Mouse (Mus musculus) midbrain, embryonic 10.5 days (tissue): Measurements from ENCODE around the gene Nomo1. TPM values are rescaled to one million over a fixed set of nuclear protein-coding genes. Genes with fewer than 3 reads are reported as not detected.
A peak's percentile ranks its signal among the peaks of the same experiment; 100 is the strongest.

Experiments
- DNase-seq: peaks from one replicate; pipeline ENCODE4 v3.0.0-alpha.2; 2017; ENCODE audit warnings: low spot score
- H3K27ac ChIP-seq: fragments of 300-500 bp; sonication (generic); replicated peaks from 2 replicates; pipeline ENCODE4 v1.5.1; 2016; ENCODE audit warnings: mild to moderate bottlenecking
- H3K27me3 ChIP-seq: fragments of 300-500 bp; sonication (generic); 2 replicates; pipeline ENCODE4 v1.6.1; 2016; ENCODE audit warnings: low read depth, mild to moderate bottlenecking; ENCODE audit not compliant: poor library complexity, severe bottlenecking
- H3K36me3 ChIP-seq: fragments of 300-500 bp; sonication (generic); 2 replicates; pipeline ENCODE4 v1.6.1; 2016; ENCODE audit warnings: mild to moderate bottlenecking, moderate library complexity
- H3K4me1 ChIP-seq: fragments of 300-500 bp; sonication (generic); 2 replicates; pipeline ENCODE4 v1.6.1; 2016
- H3K4me3 ChIP-seq: fragments of 300-500 bp; sonication (generic); 2 replicates; pipeline ENCODE4 v1.5.1; 2016; ENCODE audit warnings: mild to moderate bottlenecking, moderate library complexity
- H3K9me3 ChIP-seq: fragments of 300-500 bp; sonication (generic); replicated peaks from 2 replicates; pipeline ENCODE4 v1.6.1; 2016; ENCODE audit warnings: mild to moderate bottlenecking
- WGBS: fragments of 180-500 bp; shearing (Covaris S2); methylation state at CpG from one replicate; pipeline ENCODE4 v1.1.7; 2016; 5-methylcytosine and 5-hydroxymethylcytosine counted together
- polyA plus RNA-seq: library from polyadenylated mRNA; unstranded; fragments of >200 nt; fragmentation: Nextera tagmentation; extraction: Ambion mirVana; gene quantifications from 2 replicates; pipeline ENCODE4 v1.2.1, GENCODE M21; 2016

The Nomo1 gene
- polyA plus RNA-seq, 1 experiment from 2014 or later, result 29.9 TPM

DNA sequence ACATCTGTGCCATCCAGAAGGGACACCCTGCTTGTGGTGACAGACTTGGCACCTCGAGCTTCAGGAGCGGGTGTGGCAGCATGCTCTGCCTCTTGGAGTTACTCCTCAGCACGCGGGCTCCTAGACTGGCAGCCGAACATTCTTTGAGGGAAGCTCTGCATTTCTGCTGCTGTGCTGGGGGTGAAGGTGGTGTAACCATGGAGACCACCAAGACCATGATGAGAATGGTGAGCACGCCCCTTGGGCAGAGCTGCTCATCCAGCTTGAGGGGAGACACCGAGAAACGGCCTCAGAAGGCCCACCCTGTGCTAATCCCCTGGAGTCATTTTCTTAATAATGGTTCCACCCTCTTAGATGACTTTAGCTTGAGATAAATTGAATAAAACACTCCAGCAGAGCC is 59.3 kb downstream of the Nomo1 start:
- DNase-seq, result peak; percentile 55
- 17% methylated on average over 8 of the region's 8 CpGs for WGBS
- peaks cover 77% of the 10 kb centered on the region for H3K27me3 ChIP-seq

DNA sequence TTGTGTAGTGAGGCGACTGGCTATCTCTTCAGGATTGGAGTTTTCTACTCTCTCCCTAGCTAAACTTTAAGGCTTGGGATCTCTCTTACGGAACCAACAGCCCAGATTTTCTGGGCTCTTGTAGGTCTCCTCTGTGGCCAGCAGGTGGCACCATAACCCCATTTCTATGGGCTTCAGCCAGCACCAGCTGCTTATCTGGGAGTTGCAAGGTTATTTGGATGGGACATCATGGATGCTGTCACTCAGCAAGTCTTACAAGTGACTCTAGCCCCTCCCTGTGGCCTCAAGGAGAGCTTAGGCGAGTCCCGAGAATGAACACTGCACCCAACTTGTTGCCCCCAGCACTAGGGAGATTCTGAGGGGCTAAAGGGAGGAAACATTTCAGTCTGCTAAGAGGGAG is 62.6 kb downstream of the Nomo1 start:
- Histone ChIP-seq H3K4me1 (peaks cover 27% of the 10 kb centered on the region), H3K9me3 (no peaks in the 10 kb centered on the region), H3K27me3 (peaks cover 90% of the 10 kb centered on the region), H3K4me3 (no peak overlapping the region), H3K27ac (no peak overlapping the region), H3K36me3 (no peaks in the 10 kb centered on the region)
- peak; percentile 72 for DNase-seq
- WGBS, result 3% methylated on average over 4 of the region's 4 CpGs

More for the DNA sequence above, 59.3 kb downstream of the Nomo1 start:
- Histone ChIP-seq H3K4me3 (peak overlapping the region; percentile 7; the same call in 1 of the 2 replicates), H3K36me3 (no peaks in the 10 kb centered on the region), H3K27ac (no peak overlapping the region), H3K9me3 (peaks cover 12% of the 10 kb centered on the region; the same call in 1 of the 2 replicates), H3K4me1 (peaks cover 18% of the 10 kb centered on the region)

DNA sequence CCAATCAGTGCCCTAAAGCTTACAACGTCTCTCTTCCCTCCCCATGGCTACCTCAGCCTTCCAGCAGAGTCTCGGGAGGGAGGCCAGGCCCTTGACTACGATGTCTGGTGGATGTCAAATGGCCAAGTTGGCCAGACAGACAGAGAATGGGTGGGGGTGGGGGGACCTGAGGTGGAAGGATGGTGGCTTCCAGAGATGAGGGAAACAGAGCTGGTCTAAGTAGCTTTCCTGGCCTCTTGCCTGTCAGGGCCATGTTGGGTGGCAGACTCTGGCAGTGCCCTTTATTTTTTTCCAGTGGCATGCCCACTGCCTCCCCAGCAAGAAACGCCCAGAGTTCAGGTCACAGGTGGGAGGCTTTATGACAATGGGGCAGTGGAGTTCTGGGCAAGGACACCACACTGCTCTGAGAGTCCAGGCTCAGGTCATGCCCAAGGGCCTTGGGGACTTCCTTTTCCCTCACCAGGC is 63.9 kb downstream of the Nomo1 start:
- Histone ChIP-seq H3K4me1 (peaks cover 27% of the 10 kb centered on the region), H3K27me3 (peaks cover 84% of the 10 kb centered on the region), H3K36me3 (no peaks in the 10 kb centered on the region), H3K4me3 (no peak overlapping the region), H3K9me3 (no peaks in the 10 kb centered on the region), H3K27ac (no peak overlapping the region)
- 63% methylated on average over 4 of the region's 4 CpGs for WGBS
- DNase-seq, result no peak

- no peaks in the 10 kb centered on the region for H3K36me3 ChIP-seq
- WGBS, result 85% methylated on average over 19 of the region's 19 CpGs
- no peak for DNase-seq
- H3K9me3 ChIP-seq, result no peaks in the 10 kb centered on the region
- H3K4me1 ChIP-seq, result peaks cover 17% of the 10 kb centered on the region
- H3K4me3 ChIP-seq, result no peak overlapping the region
- H3K27ac ChIP-seq, result no peak overlapping the region
- peaks cover 76% of the 10 kb centered on the region for H3K27me3 ChIP-seq
These were observed 64.9 kb downstream of the Nomo1 start for GRCm38 (mm10) chr7:46098221-46098918.

GRCm38 (mm10) chr7:46098919-46099286 is 65.4 kb downstream of the Nomo1 start:
- Histone ChIP-seq H3K9me3 (no peaks in the 10 kb centered on the region), H3K27me3 (peaks cover 71% of the 10 kb centered on the region), H3K4me3 (no peak overlapping the region), H3K36me3 (no peaks in the 10 kb centered on the region), H3K27ac (no peak overlapping the region), H3K4me1 (peaks cover 12% of the 10 kb centered on the region)
- WGBS, result 93% methylated on average over 19 of the region's 19 CpGs
- DNase-seq, result no peak

DNA sequence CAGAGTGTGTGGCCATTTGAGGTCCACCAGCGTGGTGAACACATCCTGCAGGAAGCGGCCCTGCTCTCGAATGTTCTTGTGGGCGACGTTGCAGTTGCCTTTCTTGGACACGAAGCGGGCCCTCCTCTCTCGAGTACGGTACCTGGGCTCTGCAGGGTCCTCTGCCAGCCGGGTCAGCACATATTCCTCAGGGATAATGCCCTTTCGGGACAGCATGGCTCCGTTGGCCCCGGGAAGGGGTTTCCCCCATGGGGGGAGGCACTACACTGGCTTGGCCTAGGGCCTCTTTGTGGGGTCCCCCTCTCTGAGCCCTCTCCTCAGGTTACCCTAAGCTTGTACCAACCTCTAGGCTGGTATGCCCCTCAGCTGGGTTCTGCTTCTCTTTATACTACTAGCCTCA is 66.2 kb downstream of the Nomo1 start:
- Histone ChIP-seq H3K4me1 (peaks cover 9% of the 10 kb centered on the region; the same call in 1 of the 2 replicates), H3K27me3 (peaks cover 63% of the 10 kb centered on the region), H3K9me3 (no peaks in the 10 kb centered on the region), H3K4me3 (peak overlapping the region; percentile 74; the same call in 1 of the 2 replicates), H3K27ac (no peak overlapping the region), H3K36me3 (no peaks in the 10 kb centered on the region)
- 88% methylated on average over 13 of the region's 13 CpGs for WGBS
- DNase-seq, result no peak

DNA sequence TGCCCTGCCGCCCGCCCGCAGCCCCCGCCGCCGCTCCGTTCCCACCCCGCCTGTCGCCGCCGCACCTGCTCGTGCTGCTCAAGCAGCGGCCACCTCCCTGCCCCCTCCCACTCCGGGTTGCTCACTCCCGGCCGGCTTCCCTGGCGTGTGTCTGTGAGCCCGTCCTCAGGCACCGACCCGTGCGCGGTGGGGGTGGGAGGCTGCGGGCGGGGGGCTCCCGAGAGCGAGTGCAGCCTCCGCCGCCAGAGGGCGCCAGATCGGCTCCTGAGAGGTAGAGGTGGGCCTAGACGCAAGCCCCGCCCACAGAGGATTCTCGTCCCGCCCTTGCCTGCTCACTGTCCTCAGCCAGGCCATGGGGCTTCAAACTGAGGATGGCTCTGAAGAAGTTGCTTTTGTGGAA is 67.1 kb downstream of the Nomo1 start, which contains the start of gene Kcnj11:
Gene Kcnj11 (minus strand): TSS at position 202 of the 400 bp plus-strand sequence.
- peaks cover 54% of the 10 kb centered on the region for H3K27me3 ChIP-seq
- H3K36me3 ChIP-seq, result no peaks in the 10 kb centered on the region
- under 1% methylated on average over 34 of the region's 34 CpGs for WGBS
- peak; percentile 90 for DNase-seq
- H3K4me3 ChIP-seq, result peak within 1 kb of the TSS; percentile 74
- H3K9me3 ChIP-seq, result no peaks in the 10 kb centered on the region
- peak within 1 kb of the TSS; percentile 86 for H3K27ac ChIP-seq
- peaks cover 9% of the 10 kb centered on the region; the same call in 1 of the 2 replicates for H3K4me1 ChIP-seq

DNA sequence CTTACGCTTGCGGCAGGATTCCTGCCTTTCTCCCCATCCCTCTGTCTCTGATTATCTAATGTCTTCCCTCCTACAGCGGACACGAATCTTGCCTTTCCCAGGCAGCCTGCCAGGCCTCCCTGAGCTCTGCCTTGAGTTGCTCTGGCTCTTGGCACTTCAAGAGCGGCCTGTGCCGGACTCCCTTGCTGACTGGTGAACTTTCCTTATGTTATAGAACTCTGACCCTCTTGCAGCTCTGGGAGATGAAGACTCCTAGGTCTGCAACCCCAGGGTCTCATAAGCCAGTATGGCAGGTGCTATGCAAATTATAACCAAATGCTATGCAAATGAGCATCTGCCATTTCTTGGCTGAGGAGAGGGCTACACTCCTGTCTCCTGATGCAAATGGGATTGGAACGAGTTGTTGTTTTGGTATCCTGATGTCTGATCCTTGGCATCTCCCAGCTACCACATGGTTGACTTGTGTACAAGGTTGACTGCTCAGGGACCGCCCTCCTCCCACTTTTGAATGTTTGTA is 69.6 kb downstream of the Nomo1 start:
- no peak overlapping the region for H3K27ac ChIP-seq
- no peak overlapping the region for H3K4me3 ChIP-seq
- H3K36me3 ChIP-seq, result no peaks in the 10 kb centered on the region
- peaks cover 33% of the 10 kb centered on the region for H3K27me3 ChIP-seq
- WGBS, result 78% methylated on average over 8 of the region's 8 CpGs
- DNase-seq, result no peak
- peaks cover 9% of the 10 kb centered on the region; the same call in 1 of the 2 replicates for H3K4me1 ChIP-seq
- H3K9me3 ChIP-seq, result no peaks in the 10 kb centered on the region

DNA sequence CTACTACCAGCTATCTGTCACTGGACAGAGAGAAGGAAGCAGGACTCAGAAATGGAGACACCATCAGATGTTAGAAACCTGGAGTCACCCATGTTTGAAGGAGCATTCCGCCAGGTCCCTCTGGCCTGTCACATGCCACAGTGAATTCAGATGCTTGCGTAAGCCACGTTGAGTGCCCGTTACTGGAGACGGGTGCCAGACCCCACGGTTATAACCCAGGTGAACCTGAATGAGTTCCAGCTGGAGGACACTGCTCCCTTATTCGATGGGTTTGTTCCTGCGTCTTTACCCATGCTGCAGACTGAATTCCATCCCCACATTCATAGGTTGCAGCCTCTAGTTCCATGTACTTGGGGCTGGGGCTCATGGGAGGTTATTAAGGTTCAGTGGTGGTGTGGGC is 70.3 kb downstream of the Nomo1 start:
- peaks cover 27% of the 10 kb centered on the region for H3K27me3 ChIP-seq
- no peak overlapping the region for H3K4me3 ChIP-seq
- no peaks in the 10 kb centered on the region for H3K9me3 ChIP-seq
- H3K36me3 ChIP-seq, result no peaks in the 10 kb centered on the region
- H3K27ac ChIP-seq, result no peak overlapping the region
- peaks cover 9% of the 10 kb centered on the region; the same call in 1 of the 2 replicates for H3K4me1 ChIP-seq
- WGBS, result 91% methylated on average over 8 of the region's 8 CpGs
- DNase-seq, result no peak

DNA sequence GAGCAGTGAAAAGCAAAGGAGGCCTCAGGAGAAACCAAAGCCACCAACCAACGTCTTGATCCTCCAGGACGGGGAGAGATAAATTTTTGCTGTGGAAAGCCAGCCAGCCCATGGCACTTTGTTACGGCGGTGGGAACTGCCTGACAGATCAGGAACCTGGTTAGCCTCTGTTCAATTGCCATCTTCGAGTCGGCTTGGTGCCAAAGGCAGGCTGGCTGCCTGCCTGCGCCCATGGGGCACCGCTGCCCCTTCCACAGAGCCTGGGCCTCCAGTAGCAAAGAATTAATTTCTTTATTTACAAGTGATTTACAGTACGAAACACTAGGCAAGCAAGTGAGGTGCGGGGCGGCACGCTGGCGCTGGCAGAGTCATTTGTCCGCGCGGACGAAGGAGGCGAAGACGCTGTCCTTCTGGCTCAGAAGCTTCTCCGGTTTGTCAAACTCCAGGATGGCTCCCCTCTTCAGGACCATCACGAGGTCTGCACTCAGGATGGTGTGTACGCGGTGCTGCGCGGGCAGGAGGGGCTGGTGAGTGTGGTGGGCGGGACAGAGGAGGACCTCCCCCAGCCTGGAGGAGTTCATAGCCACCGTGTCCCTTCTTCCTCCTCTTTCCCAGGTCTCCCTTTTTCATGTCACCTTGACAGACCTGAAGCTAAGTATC is 70.9 kb downstream of the Nomo1 start:
- no peak overlapping the region for H3K4me3 ChIP-seq
- H3K27ac ChIP-seq, result no peak overlapping the region
- no peaks in the 10 kb centered on the region for H3K36me3 ChIP-seq
- no peak for DNase-seq
- H3K27me3 ChIP-seq, result peaks cover 20% of the 10 kb centered on the region
- 88% methylated on average over 27 of the region's 27 CpGs for WGBS
- no peaks in the 10 kb centered on the region for H3K9me3 ChIP-seq
- H3K4me1 ChIP-seq, result peaks cover 9% of the 10 kb centered on the region; the same call in 1 of the 2 replicates

DNA sequence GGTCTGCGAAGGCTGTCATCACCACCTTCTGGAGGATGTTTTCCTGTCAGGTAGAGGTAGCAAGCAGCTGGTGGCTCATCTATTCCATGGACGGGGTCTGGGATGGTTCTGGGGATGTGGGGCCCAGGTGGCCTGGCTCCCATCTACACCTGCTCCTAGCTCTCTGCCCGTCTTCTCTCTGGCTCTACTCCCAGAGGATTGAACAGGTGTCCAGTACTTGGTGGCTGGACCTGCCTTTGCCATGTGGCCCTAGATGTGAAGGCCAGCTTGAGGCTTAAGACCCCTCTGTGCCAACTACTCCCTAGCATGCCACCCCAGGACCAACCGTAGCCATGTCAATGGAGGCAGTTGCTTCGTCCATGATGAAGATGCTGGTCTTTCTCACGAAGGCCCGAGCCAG is 72.0 kb downstream of the Nomo1 start:
- DNase-seq, result no peak
- Histone ChIP-seq H3K9me3 (no peaks in the 10 kb centered on the region), H3K4me1 (peaks cover 4% of the 10 kb centered on the region; the same call in 1 of the 2 replicates), H3K27ac (no peak overlapping the region), H3K4me3 (no peak overlapping the region), H3K27me3 (peaks cover 9% of the 10 kb centered on the region), H3K36me3 (no peaks in the 10 kb centered on the region)
- 92% methylated on average over 7 of the region's 7 CpGs for WGBS

DNA sequence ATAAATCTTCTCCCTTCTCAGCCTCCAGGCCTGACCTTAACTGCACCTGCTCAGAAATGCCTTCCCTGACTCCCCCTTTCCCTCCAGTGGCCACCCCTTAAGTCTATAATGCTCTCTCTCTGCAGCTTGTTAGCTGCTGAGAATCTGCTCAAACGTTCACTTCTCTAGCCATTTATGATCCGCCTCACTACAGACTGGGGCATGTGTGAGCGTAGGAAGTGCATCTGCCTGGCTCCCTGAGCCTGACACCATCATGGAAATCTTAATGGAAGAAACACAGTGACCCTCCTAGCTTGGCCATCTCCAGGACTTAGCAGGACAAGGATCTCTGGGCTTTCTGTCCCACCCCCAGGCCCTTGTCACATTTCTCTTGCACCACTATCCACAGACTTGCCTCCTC is 76.6 kb downstream of the Nomo1 start:
- H3K4me3 ChIP-seq, result no peak overlapping the region
- H3K27me3 ChIP-seq, result 0 out of 2 replicates have a peak, but pooled peaks cover 5% of the 10 kb centered on the region
- peaks cover 9% of the 10 kb centered on the region for H3K4me1 ChIP-seq
- 87% methylated on average over 3 of the region's 3 CpGs for WGBS
- no peak for DNase-seq
- H3K27ac ChIP-seq, result no peak overlapping the region
- no peaks in the 10 kb centered on the region for H3K9me3 ChIP-seq
- no peaks in the 10 kb centered on the region for H3K36me3 ChIP-seq
